Mouse (Mus musculus): ENCODE data around the gene Olfr1436. TPM values are rescaled to one million over a fixed set of nuclear protein-coding genes. Genes with fewer than 3 reads are reported as not detected.
"Not testable (repeated sequence)": the region's sequence is repeated elsewhere in the genome, so short reads cannot be mapped to it uniquely, and the experiment has no call there.

Olfr1436 gene
- not detected in 2 replicates for polyA plus RNA-seq (2012; rRNA removed)

DNA sequence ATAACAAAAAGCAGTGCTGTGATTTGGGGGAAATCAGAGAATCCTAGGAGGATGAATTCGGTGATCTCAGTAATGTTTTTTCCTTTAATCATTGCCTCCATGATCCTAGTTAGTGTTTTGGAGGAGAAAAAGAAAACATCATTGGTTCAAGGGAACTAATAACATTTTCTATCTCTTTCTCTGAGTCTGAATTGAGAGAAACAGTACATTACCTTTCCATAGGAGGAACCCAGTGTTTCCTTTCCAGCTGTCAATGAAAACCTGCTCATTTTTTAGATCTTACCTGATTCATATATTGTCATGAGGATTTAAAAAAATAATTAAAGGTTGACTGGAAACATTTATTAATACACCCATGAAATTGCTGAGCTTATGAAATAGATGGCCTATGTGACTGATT, at the start of gene Olfr1436:
Olfr1436 (minus strand) TSS at position 101 of the 400 bp plus-strand sequence.
- not testable (repeated sequence) for H3K27ac ChIP-seq (ENCODE audit: control insufficient read depth, insufficient read depth, low read length); H3K27me3 ChIP-seq (ENCODE audit: control insufficient read depth, insufficient read depth, low read length); DNase-seq; H3K4me3 ChIP-seq (ENCODE audit: control insufficient read depth, insufficient read depth, low read length); H3K4me1 ChIP-seq (replicated peaks; ENCODE audit: control insufficient read depth, insufficient read depth, low read length); H3K36me3 ChIP-seq (ENCODE audit: control insufficient read depth, insufficient read depth, low read length)
- 79% methylated on average over 1 of the region's 1 CpGs for WGBS

GRCm38 (mm10) chr19:12335810-12336209, 36.9 kb upstream of the Olfr1436 start, which contains the start of gene Olfr1438-ps1:
Gene Olfr1438-ps1, minus strand, starts transcription at chr19:12335910.
- no peaks in the 10 kb centered on the region for H3K4me1 ChIP-seq (replicated peaks; ENCODE audit: control insufficient read depth, insufficient read depth, low read length)
- DNase-seq = no peak
- H3K27ac ChIP-seq (ENCODE audit: control insufficient read depth, insufficient read depth, low read length) = no peak within 1 kb of the TSS
- H3K36me3 ChIP-seq (ENCODE audit: control insufficient read depth, insufficient read depth, low read length) = no peaks in the 10 kb centered on the region
- no peaks in the 10 kb centered on the region for H3K27me3 ChIP-seq (ENCODE audit: control insufficient read depth, insufficient read depth, low read length)
- 85% methylated on average over 3 of the region's 3 CpGs for WGBS
- TF ChIP-seq CTCF (IDR thresholded peaks at IDR 0.05; ENCODE audit: borderline replicate concordance, control insufficient read depth, extremely low read depth, insufficient read depth, low read length, poor library complexity) (no peak), POLR2A (IDR thresholded peaks at IDR 0.05; ENCODE audit: control insufficient read depth, extremely low read depth, insufficient read depth, low read length, poor library complexity) (no peak)
- no peak within 1 kb of the TSS for H3K4me3 ChIP-seq (ENCODE audit: control insufficient read depth, insufficient read depth, low read length)

DNA sequence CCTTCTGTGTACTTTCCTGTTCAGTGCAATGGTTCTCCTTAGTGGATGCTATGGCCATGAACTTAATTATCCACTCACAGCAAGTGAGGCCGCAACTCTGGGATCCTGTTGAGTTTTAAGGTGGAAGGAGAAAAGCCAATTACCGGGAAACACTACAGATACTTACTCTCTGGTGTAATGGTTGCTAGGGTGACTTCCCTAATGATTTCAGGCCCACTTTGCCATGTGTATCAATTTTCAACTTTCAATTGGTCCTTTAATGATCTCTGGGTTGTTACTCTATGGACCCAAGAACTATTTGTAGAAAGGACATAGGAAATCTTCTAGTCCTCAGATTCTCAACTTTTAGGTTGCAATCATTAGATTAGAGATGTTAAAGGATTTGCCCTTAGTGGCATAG, 26.1 kb upstream of the Olfr1436 start, which contains the start of gene Olfr1437:
Olfr1437 (minus strand) TSS at position 101 of the 400 bp plus-strand sequence.
- H3K27me3 ChIP-seq (ENCODE audit: control insufficient read depth, insufficient read depth, low read length) = no peaks in the 10 kb centered on the region
- DNase-seq = no peak
- H3K36me3 ChIP-seq (ENCODE audit: control insufficient read depth, insufficient read depth, low read length) = no peaks in the 10 kb centered on the region
- no peak within 1 kb of the TSS for H3K4me3 ChIP-seq (ENCODE audit: control insufficient read depth, insufficient read depth, low read length)
- no peak within 1 kb of the TSS for H3K27ac ChIP-seq (ENCODE audit: control insufficient read depth, insufficient read depth, low read length)
- no peaks in the 10 kb centered on the region for H3K4me1 ChIP-seq (replicated peaks; ENCODE audit: control insufficient read depth, insufficient read depth, low read length)
- no peak for TF ChIP-seq CTCF (IDR thresholded peaks at IDR 0.05; ENCODE audit: borderline replicate concordance, control insufficient read depth, extremely low read depth, insufficient read depth, low read length, poor library complexity)
- TF ChIP-seq POLR2A (IDR thresholded peaks at IDR 0.05; ENCODE audit: control insufficient read depth, extremely low read depth, insufficient read depth, low read length, poor library complexity) = no peak
- 82% methylated on average over 2 of the region's 2 CpGs for WGBS

DNA sequence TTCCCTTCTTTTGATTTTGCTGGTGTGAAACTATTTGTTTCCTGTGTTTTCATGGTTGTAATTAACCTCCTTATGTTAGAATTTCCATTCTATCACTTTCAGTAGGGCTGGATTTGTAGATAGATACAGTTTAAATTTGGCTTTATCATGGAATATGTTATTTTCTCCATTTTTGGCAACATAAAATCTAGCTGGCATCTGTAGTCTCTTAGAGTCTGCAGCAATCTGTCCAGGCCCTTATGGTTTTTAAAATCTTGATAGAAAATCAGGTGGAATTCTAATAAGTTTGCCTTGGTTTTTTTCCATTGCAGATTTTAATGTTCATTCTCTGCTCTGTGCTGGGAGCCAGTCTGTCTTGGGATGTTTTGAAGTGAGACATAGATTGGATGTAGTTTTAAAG, 6.0 kb downstream of the Olfr1436 start:
- Histone ChIP-seq H3K36me3 (ENCODE audit: control insufficient read depth, insufficient read depth, low read length) (no peaks in the 10 kb centered on the region), H3K4me3 (ENCODE audit: control insufficient read depth, insufficient read depth, low read length) (no peak overlapping the region), H3K27ac (ENCODE audit: control insufficient read depth, insufficient read depth, low read length) (no peak overlapping the region), H3K4me1 (replicated peaks; ENCODE audit: control insufficient read depth, insufficient read depth, low read length) (no peaks in the 10 kb centered on the region), H3K27me3 (ENCODE audit: control insufficient read depth, insufficient read depth, low read length) (no peaks in the 10 kb centered on the region)
- TF ChIP-seq POLR2A (IDR thresholded peaks at IDR 0.05; ENCODE audit: control insufficient read depth, extremely low read depth, insufficient read depth, low read length, poor library complexity) (no peak), CTCF (IDR thresholded peaks at IDR 0.05; ENCODE audit: borderline replicate concordance, control insufficient read depth, extremely low read depth, insufficient read depth, low read length, poor library complexity) (no peak)
- no peak for DNase-seq

GRCm38 (mm10) chr19:12279554-12279953, 19.4 kb downstream of the Olfr1436 start, which contains the start of gene Olfr1434:
Gene Olfr1434, plus strand, starts transcription at chr19:12279854.
- Histone ChIP-seq H3K36me3 (ENCODE audit: control insufficient read depth, insufficient read depth, low read length) (no peaks in the 10 kb centered on the region), H3K27me3 (ENCODE audit: control insufficient read depth, insufficient read depth, low read length) (no peaks in the 10 kb centered on the region), H3K27ac (ENCODE audit: control insufficient read depth, insufficient read depth, low read length) (no peak within 1 kb of the TSS), H3K4me1 (replicated peaks; ENCODE audit: control insufficient read depth, insufficient read depth, low read length) (no peaks in the 10 kb centered on the region), H3K4me3 (ENCODE audit: control insufficient read depth, insufficient read depth, low read length) (no peak within 1 kb of the TSS)
- DNase-seq = no peak
- 73% methylated on average over 2 of the region's 2 CpGs for WGBS
- TF ChIP-seq POLR2A (IDR thresholded peaks at IDR 0.05; ENCODE audit: control insufficient read depth, extremely low read depth, insufficient read depth, low read length, poor library complexity) = no peak

DNA sequence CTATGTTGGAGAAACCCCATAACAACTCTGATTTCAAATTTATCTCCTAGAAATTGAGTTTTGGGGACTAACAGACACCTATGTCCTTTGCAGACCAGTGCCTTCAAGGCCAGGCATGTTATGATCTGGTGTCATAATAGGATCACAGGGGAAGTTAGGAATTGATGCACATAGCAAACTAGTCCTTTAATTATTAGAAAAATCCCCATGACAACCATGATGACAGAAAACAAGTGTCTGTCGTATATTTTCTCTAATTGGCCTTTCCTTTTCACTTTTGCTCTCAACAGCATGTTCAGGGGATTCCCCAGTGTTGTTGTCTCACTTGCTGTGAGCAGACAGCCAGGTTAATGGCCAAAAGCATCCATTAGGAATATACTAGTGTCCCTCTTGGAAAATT, 38.2 kb downstream of the Olfr1436 start, which contains the start of gene Olfr235:
Olfr235 (plus strand) TSS at position 301 of the 400 bp plus-strand sequence.
- no peaks in the 10 kb centered on the region for H3K4me1 ChIP-seq (replicated peaks; ENCODE audit: control insufficient read depth, insufficient read depth, low read length)
- TF ChIP-seq CTCF (IDR thresholded peaks at IDR 0.05; ENCODE audit: borderline replicate concordance, control insufficient read depth, extremely low read depth, insufficient read depth, low read length, poor library complexity) (no peak), POLR2A (IDR thresholded peaks at IDR 0.05; ENCODE audit: control insufficient read depth, extremely low read depth, insufficient read depth, low read length, poor library complexity) (no peak)
- no peak within 1 kb of the TSS for H3K4me3 ChIP-seq (ENCODE audit: control insufficient read depth, insufficient read depth, low read length)
- DNase-seq = no peak
- WGBS = 67% methylated on average over 1 of the region's 1 CpGs
- H3K27me3 ChIP-seq (ENCODE audit: control insufficient read depth, insufficient read depth, low read length) = no peaks in the 10 kb centered on the region
- H3K27ac ChIP-seq (ENCODE audit: control insufficient read depth, insufficient read depth, low read length) = no peak within 1 kb of the TSS
- H3K36me3 ChIP-seq (ENCODE audit: control insufficient read depth, insufficient read depth, low read length) = no peaks in the 10 kb centered on the region

Other genes starting within 250 kb of the Olfr1436 start
- gene Olfr1424, start 236.4 kb downstream of the Olfr1436 start, polyA plus RNA-seq (2012; rRNA removed) = not detected in 2 replicates
- not detected in 2 replicates for gene Olfr1425, start 221.4 kb downstream of the Olfr1436 start, polyA plus RNA-seq (2012; rRNA removed)
- gene Olfr1426, start 207.1 kb downstream of the Olfr1436 start, polyA plus RNA-seq (2012; rRNA removed) = not detected in 2 replicates
- not detected in 2 replicates for gene Olfr1427, start 195.8 kb downstream of the Olfr1436 start, polyA plus RNA-seq (2012; rRNA removed)
- gene Olfr1428, start 183.2 kb downstream of the Olfr1436 start, polyA plus RNA-seq (2012; rRNA removed) = not detected in 2 replicates
- 0.12 TPM in 1 of 2 replicates, not detected in the other for gene Olfr76, start 175.9 kb downstream of the Olfr1436 start, polyA plus RNA-seq (2012; rRNA removed)
- gene Olfr1555-ps1, start 129.0 kb downstream of the Olfr1436 start, polyA plus RNA-seq (2012; rRNA removed) = not detected in 2 replicates
- gene Olfr1431, start 98.5 kb downstream of the Olfr1436 start, polyA plus RNA-seq (2012; rRNA removed) = not detected in 2 replicates
- gene Olfr1432, start 66.5 kb downstream of the Olfr1436 start, polyA plus RNA-seq (2012; rRNA removed) = not detected in 2 replicates
- gene Olfr262, start 57.5 kb downstream of the Olfr1436 start, polyA plus RNA-seq (2012; rRNA removed) = not detected in 2 replicates
- gene Olfr235, start 38.1 kb downstream of the Olfr1436 start, polyA plus RNA-seq (2012; rRNA removed) = not detected in 2 replicates
- not detected in 2 replicates for gene Olfr1434, start 19.3 kb downstream of the Olfr1436 start, polyA plus RNA-seq (2012; rRNA removed)
- not detected in 2 replicates for gene Olfr1437, start 26.0 kb upstream of the Olfr1436 start, polyA plus RNA-seq (2012; rRNA removed)
- gene Olfr1438-ps1, start 36.8 kb upstream of the Olfr1436 start, polyA plus RNA-seq (2012; rRNA removed) = not detected in 2 replicates
- gene Olfr1440, start 88.1 kb upstream of the Olfr1436 start, polyA plus RNA-seq (2012; rRNA removed) = not detected in 2 replicates
- gene Olfr1441, start 118.3 kb upstream of the Olfr1436 start, polyA plus RNA-seq (2012; rRNA removed) = not detected in 2 replicates
- 0.03 TPM in 1 of 2 replicates, not detected in the other for gene Pfpl, start 128.8 kb upstream of the Olfr1436 start, polyA plus RNA-seq (2012; rRNA removed)
- gene Mpeg1, start 161.6 kb upstream of the Olfr1436 start, polyA plus RNA-seq (2012; rRNA removed) = 24.0 and 34.0 TPM in 2 replicates
- gene Dtx4, start 202.3 kb upstream of the Olfr1436 start, polyA plus RNA-seq (2012; rRNA removed) = 5.6 and 6.3 TPM in 2 replicates
- 4.4 and 4.9 TPM in 2 replicates for gene Fam111a, start 246.6 kb upstream of the Olfr1436 start, polyA plus RNA-seq (2012; rRNA removed)

Data from thymus, adult 2 months (tissue).